Mouse (Mus musculus) neural tube, embryonic 15.5 days (tissue): Measurements from ENCODE around the gene Ltv1. TPM values are rescaled to one million over a fixed set of nuclear protein-coding genes. Genes with fewer than 3 reads are reported as not detected.

Experiments used
- ATAC-seq: fragments of 200-750 bp; cut with Nextera tagmentation; 2 replicates; pipeline ENCODE4 v1.8.0; 2017; ENCODE audit warnings: mild to moderate bottlenecking, moderate TSS enrichment, moderate library complexity; ENCODE audit not compliant: low FRiP score
- H3K27ac ChIP-seq: fragments of 300-500 bp; sonication (generic); replicated peaks from 2 replicates; pipeline ENCODE4 v1.5.1; 2015; ENCODE audit warnings: mild to moderate bottlenecking, inconsistent platforms
- H3K27me3 ChIP-seq: fragments of 300-500 bp; sonication (generic); replicated peaks from 2 replicates; pipeline ENCODE4 v1.6.1; 2015; ENCODE audit warnings: inconsistent platforms
- H3K36me3 ChIP-seq: fragments of 300-500 bp; sonication (generic); 2 replicates; pipeline ENCODE4 v1.6.1; 2015; ENCODE audit warnings: inconsistent platforms
- H3K4me1 ChIP-seq: fragments of 300-500 bp; sonication (generic); 2 replicates; pipeline ENCODE4 v1.6.1; 2015; ENCODE audit warnings: inconsistent platforms
- H3K4me2 ChIP-seq: fragments of 300-500 bp; sonication (generic); 2 replicates; pipeline ENCODE4 v1.6.1; 2015; ENCODE audit warnings: inconsistent platforms, mild to moderate bottlenecking, moderate library complexity
- H3K4me3 ChIP-seq: fragments of 300-500 bp; sonication (generic); replicated peaks from 2 replicates; pipeline ENCODE4 v1.5.1; 2015; ENCODE audit warnings: mild to moderate bottlenecking, inconsistent platforms
- H3K9ac ChIP-seq: fragments of 300-500 bp; sonication (generic); replicated peaks from 2 replicates; pipeline ENCODE4 v1.6.1; 2015; ENCODE audit warnings: mild to moderate bottlenecking, inconsistent platforms
- H3K9me3 ChIP-seq: fragments of 300-500 bp; sonication (generic); replicated peaks from 2 replicates; pipeline ENCODE4 v1.6.1; 2016; ENCODE audit warnings: inconsistent platforms
- WGBS: fragments of 180-500 bp; shearing (Covaris S2); methylation state at CpG from one replicate; pipeline ENCODE4 v1.1.7; 2015; ENCODE audit warnings: mixed read lengths; 5-methylcytosine and 5-hydroxymethylcytosine counted together
- polyA plus RNA-seq: library from polyadenylated mRNA; unstranded; fragments of >200 nt; fragmentation: Nextera tagmentation; extraction: Ambion mirVana; gene quantifications from 2 replicates; pipeline ENCODE4 v1.2.1, GENCODE M21; 2015

The Ltv1 gene
- polyA plus RNA-seq = 32.5 and 42.3 TPM in 2 replicates

DNA sequence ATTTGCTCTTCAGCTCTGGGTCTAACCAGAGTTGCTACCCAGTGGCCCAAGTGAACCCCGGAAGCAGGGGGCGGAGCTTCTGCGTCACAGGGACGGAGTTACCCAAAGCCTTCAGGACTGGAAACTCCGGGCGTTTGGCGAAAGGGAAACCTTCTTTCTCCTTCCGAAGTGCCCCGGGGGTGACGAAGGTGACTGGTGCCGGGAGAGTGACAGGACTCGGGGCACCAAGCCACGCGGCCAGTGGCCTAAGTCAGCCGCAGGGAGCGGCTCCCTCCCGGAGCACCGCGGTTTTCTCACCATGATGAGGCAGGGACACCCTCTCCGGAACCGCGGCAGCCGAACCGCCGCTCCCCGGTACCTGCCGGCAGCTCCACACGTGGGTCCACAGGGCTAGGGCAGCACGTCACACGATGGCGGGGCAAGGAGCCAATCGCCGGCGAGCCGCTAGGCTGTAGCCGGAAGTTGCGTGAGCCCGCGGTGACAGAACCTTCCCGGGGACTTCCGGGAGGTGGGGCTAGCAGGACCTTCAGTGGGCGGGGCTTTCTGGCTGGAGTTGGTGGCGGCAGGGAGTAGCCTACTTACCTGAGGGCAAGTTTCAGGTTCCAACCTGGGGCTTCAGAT is at the start of gene Ltv1:
Gene Ltv1 (minus strand): TSS at position 438 of the 621 bp plus-strand sequence.
- WGBS = under 1% methylated on average over 43 of the region's 43 CpGs
- Histone ChIP-seq H3K9ac (peak within 1 kb of the TSS; percentile 82), H3K4me1 (peaks cover 7% of the 10 kb centered on the region), H3K27me3 (no peaks in the 10 kb centered on the region), H3K36me3 (peaks cover 13% of the 10 kb centered on the region), H3K4me2 (peak within 1 kb of the TSS; percentile 71), H3K4me3 (peak within 1 kb of the TSS; percentile 99), H3K9me3 (no peaks in the 10 kb centered on the region), H3K27ac (peak within 1 kb of the TSS; percentile 79)
- peak; percentile 100 for ATAC-seq

DNA sequence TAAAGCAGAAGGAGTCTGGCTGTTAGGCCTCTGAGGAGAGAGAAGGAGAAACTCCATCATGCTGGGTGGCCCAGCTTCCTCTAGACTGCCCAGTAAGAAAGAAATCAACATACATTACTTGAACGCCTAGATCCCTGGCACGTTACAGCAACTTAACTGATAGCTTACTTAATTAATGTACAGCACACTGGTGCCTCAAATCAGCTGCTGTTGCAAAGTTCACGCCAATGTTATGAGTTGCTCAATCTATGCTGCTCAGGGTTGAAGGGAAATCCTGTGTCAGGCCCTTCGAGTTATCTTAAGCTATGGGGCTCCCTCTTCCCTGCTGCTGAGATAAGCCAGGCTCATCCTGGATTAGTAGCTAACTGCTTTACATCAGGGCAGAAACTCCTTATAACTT is 47.5 kb upstream of the Ltv1 start:
- no peak overlapping the region for H3K4me2 ChIP-seq
- H3K9me3 ChIP-seq = no peaks in the 10 kb centered on the region
- WGBS = 83% methylated on average over 4 of the region's 4 CpGs
- H3K4me3 ChIP-seq = no peak overlapping the region
- H3K27ac ChIP-seq = no peak overlapping the region
- ATAC-seq = no peak
- no peaks in the 10 kb centered on the region for H3K36me3 ChIP-seq
- no peaks in the 10 kb centered on the region for H3K27me3 ChIP-seq
- no peaks in the 10 kb centered on the region for H3K4me1 ChIP-seq
- no peak overlapping the region for H3K9ac ChIP-seq

DNA sequence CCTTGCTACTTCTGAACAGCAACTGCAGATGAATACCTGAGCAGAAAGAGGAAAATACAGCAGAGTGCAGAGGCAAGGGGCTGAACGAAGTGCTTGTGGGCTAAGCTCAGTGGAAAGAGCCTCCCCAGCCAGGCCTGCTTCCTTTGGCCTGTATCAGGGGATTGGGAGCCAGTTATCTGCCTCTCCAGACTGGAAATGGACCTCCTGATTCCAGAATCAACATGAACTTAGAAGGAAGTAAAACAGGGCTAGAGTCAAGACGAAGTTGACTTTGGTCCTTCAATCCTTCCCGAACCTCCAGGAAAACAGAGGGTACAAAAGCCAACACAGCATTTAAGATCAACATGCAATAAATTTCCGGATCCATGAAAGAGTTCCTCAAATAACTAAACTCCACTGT is 45.2 kb upstream of the Ltv1 start:
- Histone ChIP-seq H3K9me3 (no peaks in the 10 kb centered on the region), H3K27me3 (no peaks in the 10 kb centered on the region), H3K4me2 (no peak overlapping the region), H3K9ac (no peak overlapping the region), H3K27ac (no peak overlapping the region), H3K4me3 (no peak overlapping the region), H3K36me3 (no peaks in the 10 kb centered on the region), H3K4me1 (no peaks in the 10 kb centered on the region)
- ATAC-seq = no peak
- 88% methylated on average over 4 of the region's 4 CpGs for WGBS

DNA sequence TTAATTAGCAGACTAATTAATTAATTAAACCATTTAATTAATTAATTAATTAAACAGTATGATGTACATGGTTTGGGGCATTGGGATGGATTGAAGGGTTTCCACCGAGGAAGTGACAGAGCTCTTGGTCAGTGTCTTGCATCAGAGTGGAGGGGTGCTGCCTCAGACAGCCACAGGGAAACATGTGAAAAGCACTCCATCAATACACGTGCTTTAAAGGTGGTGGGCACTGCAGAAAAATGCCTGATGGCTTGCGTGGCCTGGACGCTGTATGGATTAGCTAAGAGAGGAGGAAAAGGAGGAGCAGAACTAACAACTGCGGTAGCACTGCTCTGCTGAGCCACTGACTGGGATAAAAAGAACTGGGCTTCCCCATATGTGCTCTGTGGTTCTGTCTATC is 43.9 kb upstream of the Ltv1 start:
- no peaks in the 10 kb centered on the region for H3K4me1 ChIP-seq
- H3K9me3 ChIP-seq = no peaks in the 10 kb centered on the region
- H3K27ac ChIP-seq = no peak overlapping the region
- no peaks in the 10 kb centered on the region for H3K36me3 ChIP-seq
- no peak overlapping the region for H3K4me2 ChIP-seq
- H3K9ac ChIP-seq = no peak overlapping the region
- H3K4me3 ChIP-seq = no peak overlapping the region
- no peak for ATAC-seq
- no peaks in the 10 kb centered on the region for H3K27me3 ChIP-seq
- 90% methylated on average over 5 of the region's 5 CpGs for WGBS

DNA sequence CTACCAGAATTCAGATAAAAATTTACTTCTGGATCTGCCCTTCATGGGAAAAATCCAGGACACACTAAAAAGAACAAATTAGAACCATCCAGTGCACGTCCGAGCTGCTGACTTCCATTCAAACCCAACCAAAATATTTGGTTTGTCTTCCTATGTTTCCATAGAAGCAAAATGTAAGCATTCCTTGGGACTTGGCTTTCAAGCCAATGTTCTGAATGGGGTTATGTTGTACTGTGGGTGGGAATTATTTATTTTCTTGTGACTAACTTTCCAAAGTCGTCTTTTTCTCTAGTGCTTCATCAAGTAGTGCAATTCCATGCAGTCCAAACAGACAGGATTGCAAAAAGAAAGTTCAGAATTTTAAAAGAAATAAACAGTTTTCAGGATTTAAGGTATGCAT is 41.5 kb upstream of the Ltv1 start:
- WGBS = 48% methylated on average over 3 of the region's 3 CpGs
- H3K4me1 ChIP-seq = no peaks in the 10 kb centered on the region
- H3K27ac ChIP-seq = no peak overlapping the region
- ATAC-seq = no peak
- no peaks in the 10 kb centered on the region for H3K27me3 ChIP-seq
- no peak overlapping the region for H3K4me2 ChIP-seq
- H3K36me3 ChIP-seq = no peaks in the 10 kb centered on the region
- H3K9ac ChIP-seq = no peak overlapping the region
- no peak overlapping the region for H3K4me3 ChIP-seq
- no peaks in the 10 kb centered on the region for H3K9me3 ChIP-seq

DNA sequence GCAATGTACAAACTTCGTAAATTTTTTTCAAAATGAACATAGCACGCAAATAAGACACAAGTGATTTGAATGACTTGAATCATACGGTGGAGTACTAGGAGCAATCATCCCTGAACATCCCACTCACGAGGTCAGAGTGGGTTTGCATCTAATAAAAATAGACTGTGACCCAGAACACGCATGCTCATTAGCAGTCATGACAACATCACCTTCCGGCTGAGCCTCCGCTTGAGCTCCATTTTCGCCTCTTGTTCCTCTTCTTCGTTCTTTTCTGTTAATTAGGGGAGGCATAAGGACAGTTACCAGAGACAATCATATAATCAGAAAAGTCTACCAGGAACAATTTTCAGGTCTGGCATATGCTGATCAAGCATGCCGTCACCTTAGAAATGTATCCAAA is 41.0 kb upstream of the Ltv1 start:
- Histone ChIP-seq H3K9me3 (no peaks in the 10 kb centered on the region), H3K4me3 (no peak overlapping the region), H3K4me2 (no peak overlapping the region), H3K27ac (no peak overlapping the region), H3K4me1 (no peaks in the 10 kb centered on the region), H3K36me3 (no peaks in the 10 kb centered on the region), H3K9ac (no peak overlapping the region), H3K27me3 (no peaks in the 10 kb centered on the region)
- no peak for ATAC-seq
- 67% methylated on average over 10 of the region's 10 CpGs for WGBS

DNA sequence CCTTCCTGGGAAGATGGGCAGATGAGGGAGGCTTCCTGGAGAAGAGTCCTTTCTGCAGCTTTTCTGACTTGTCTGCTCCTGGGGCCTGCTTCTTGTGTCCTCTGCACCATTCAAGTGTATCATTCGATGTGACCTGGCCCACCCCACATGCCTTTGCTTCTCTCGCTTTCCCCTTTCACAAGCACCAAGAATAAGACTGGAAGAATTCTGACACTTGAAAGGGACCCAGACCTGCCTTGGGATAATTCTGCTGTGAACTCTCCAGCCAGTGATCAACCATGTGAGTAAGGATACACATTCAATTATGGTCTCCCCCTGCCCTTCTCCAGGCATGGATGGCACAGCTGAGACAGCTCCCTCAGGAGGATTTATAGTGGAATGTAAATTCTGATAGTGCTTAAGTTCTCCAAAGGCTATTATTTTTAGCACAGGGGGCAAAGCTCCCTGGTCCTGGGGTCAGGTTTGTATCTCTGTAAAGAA is 40.2 kb upstream of the Ltv1 start:
- no peak for ATAC-seq
- 49% methylated on average over 2 of the region's 2 CpGs for WGBS
- H3K4me3 ChIP-seq = no peak overlapping the region
- H3K27ac ChIP-seq = no peak overlapping the region
- H3K9me3 ChIP-seq = no peaks in the 10 kb centered on the region
- no peaks in the 10 kb centered on the region for H3K36me3 ChIP-seq
- no peaks in the 10 kb centered on the region for H3K4me1 ChIP-seq
- no peaks in the 10 kb centered on the region for H3K27me3 ChIP-seq
- no peak overlapping the region for H3K4me2 ChIP-seq
- no peak overlapping the region for H3K9ac ChIP-seq

DNA sequence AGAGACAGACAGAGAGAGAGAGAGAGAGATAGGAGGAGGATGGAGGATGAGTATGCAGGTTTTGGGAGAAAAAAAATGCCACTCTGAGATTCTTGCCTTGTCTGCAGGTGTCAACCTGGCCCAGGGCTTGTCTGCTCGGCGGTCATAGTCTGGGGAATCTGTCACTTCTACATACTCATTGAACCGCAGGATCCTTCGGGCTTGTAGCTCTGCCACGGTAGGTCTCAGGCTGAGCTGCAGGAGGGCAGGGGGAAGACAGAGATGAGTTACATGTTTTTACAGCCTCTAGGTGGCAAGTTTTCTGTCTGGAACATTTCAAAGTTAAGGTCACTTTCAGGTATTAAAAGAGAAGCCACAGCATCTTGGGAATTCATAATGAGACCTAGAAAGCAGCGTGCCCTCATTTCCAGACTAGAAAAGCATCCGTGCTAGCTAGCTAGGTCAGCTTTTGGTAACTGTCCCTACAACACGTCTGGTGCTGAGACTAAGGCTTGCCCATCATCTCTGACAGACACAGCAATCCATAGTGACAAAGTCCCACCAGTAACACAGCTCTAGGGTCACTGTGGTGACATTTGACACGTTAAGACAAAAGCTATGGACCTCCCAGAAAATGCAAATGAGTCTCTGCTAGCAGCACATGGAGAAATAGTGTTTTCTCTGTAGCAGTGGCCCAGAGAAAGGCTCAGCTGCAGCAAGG is 39.6 kb upstream of the Ltv1 start:
- no peaks in the 10 kb centered on the region for H3K27me3 ChIP-seq
- H3K27ac ChIP-seq = no peak overlapping the region
- WGBS = 51% methylated on average over 9 of the region's 9 CpGs
- H3K4me3 ChIP-seq = no peak overlapping the region
- H3K4me2 ChIP-seq = no peak overlapping the region
- ATAC-seq = no peak
- H3K9ac ChIP-seq = no peak overlapping the region
- no peaks in the 10 kb centered on the region for H3K9me3 ChIP-seq
- no peaks in the 10 kb centered on the region for H3K4me1 ChIP-seq
- H3K36me3 ChIP-seq = no peaks in the 10 kb centered on the region

DNA sequence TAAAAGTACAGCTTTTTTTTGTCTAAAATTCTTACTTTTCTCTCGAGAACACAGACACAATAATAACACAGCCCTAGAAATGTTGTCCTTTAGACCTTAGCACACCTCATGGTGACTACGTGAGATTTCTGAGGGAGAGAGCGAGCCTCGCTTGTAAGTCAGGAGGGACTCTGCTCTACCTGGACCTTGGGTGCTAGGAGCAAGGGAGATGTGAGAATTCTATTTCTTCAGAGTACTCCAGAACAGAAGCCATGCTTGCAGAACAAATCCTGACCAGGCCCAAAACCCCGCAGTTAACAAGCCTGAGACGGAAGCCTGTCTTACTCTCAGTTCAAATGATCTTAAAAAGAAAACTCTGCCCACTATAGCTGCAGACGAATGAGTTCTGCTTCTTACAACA is 37.7 kb upstream of the Ltv1 start:
- 92% methylated on average over 7 of the region's 7 CpGs for WGBS
- Histone ChIP-seq H3K9me3 (no peaks in the 10 kb centered on the region), H3K27ac (no peak overlapping the region), H3K4me2 (no peak overlapping the region), H3K27me3 (no peaks in the 10 kb centered on the region), H3K4me3 (no peak overlapping the region), H3K4me1 (no peaks in the 10 kb centered on the region), H3K9ac (no peak overlapping the region), H3K36me3 (no peaks in the 10 kb centered on the region)
- no peak for ATAC-seq

DNA sequence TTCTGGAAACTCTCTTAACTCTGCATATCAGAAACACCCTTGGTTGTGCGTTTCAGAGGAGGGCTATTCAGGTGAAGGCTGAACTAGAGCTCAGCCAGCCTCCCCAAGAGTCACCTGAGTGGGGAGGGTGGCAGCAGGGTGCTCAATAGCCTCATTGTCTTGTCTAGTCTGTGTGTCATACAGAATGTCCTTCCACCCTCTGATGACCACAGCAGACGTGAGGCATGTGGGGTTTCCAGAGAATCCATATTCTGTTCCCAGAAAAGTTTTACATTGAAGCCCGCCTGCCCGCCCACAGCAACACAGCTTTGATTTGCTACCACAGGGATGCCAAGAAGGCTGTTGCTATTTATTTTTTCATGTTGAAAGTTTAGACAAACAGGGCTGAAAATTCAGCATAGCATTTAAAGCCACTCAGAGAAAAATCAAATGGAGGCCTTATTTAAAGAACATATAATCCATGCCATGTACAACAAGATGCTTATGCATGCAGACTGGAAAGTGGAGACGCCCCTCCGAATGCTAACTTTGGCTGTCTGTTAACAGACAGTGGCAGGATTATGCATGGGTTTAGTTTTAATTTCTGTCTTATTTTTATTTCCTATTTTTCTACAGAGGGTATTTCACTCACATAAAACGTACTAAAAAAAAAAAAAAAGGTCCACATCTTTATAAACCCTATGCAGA is 32.6 kb upstream of the Ltv1 start:
- Histone ChIP-seq H3K9ac (no peak overlapping the region), H3K4me2 (no peak overlapping the region), H3K27ac (no peak overlapping the region), H3K9me3 (no peaks in the 10 kb centered on the region), H3K27me3 (no peaks in the 10 kb centered on the region), H3K4me3 (no peak overlapping the region), H3K36me3 (no peaks in the 10 kb centered on the region), H3K4me1 (no peaks in the 10 kb centered on the region)
- 92% methylated on average over 7 of the region's 7 CpGs for WGBS
- ATAC-seq = no peak

DNA sequence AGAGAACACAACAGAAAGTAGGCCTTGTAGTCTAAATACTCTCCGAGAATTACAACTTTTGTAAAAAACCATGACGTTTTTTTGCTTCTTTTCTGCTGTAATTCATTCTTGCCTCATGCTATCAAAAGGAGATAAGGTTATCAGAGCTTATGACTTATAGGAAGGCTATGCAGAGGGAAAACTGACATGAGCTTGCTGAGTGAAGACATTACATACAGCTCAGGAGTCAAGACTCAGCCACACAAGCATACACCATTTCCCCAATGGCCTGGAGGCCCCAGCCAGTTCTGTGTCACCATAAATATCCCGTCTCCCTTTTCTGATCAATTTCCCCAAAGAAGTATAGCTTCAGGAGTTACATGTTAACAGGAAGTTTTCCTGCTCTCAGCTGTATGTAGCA is 29.2 kb upstream of the Ltv1 start:
- H3K9ac ChIP-seq = no peak overlapping the region
- H3K9me3 ChIP-seq = no peaks in the 10 kb centered on the region
- H3K4me1 ChIP-seq = no peaks in the 10 kb centered on the region
- no peak overlapping the region for H3K27ac ChIP-seq
- WGBS = 92% methylated on average over 3 of the region's 3 CpGs
- no peak overlapping the region for H3K4me2 ChIP-seq
- H3K4me3 ChIP-seq = no peak overlapping the region
- no peak for ATAC-seq
- H3K27me3 ChIP-seq = no peaks in the 10 kb centered on the region
- no peaks in the 10 kb centered on the region for H3K36me3 ChIP-seq

DNA sequence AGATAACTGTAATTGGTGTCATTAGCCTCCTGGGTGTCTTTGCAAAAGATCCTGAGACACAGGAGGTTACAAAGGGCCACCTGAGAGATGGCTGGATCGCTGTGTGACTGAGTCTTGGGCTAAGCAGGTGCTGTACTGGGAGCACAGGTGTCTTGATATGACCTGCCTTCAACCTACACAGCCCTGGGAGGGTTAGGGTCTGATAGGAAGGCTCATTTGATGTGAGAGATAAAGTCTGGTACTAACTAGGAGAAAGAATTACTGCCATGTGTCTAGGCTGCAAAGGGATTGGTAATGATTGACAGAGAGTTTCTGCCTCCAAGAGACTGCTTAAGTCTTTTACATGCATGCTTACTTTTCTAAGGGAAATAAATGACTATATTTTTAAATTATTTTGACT is 27.1 kb upstream of the Ltv1 start:
- Histone ChIP-seq H3K4me3 (no peak overlapping the region), H3K9me3 (no peaks in the 10 kb centered on the region), H3K27me3 (no peaks in the 10 kb centered on the region), H3K27ac (no peak overlapping the region), H3K4me2 (no peak overlapping the region), H3K9ac (no peak overlapping the region), H3K4me1 (no peaks in the 10 kb centered on the region), H3K36me3 (no peaks in the 10 kb centered on the region)
- 29% methylated on average over 1 of the region's 1 CpGs for WGBS
- ATAC-seq = no peak
